Mouse (Mus musculus): Measurements from ENCODE around the gene Fat4. TPM values are rescaled to one million over a fixed set of nuclear protein-coding genes. Genes with fewer than 3 reads are reported as not detected.

Gene Fat4
- polyA plus RNA-seq (2014; fragmentation: Nextera tagmentation; extraction: Ambion mirVana), result 4.7 and 5.3 TPM in 2 replicates

DNA sequence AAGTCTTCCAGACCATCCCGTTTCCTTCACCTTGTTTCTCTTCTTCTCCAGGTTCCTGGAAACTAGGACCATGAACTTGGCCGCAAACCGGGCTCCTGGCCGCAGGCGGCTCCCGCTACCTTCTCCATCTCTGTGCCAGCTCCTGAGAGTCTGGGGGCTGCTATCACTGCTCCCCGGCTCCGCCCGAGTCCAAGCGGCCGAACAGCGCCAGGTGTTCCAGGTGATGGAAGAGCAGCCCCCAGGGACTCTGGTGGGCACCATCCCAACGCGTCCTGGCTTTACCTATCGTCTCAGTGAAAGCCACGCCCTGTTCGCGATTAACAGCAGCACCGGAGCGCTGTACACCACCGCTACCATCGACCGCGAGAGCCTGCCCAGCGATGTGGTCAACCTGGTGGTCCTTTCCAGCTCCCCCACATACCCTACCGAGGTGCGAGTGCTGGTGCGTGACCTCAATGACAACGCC lies at the start of gene Fat4:
Gene Fat4, plus strand, starts transcription at position 51 of the 466 bp plus-strand sequence.
- 1% methylated on average over 29 of the region's 29 CpGs for WGBS (ENCODE audit: insufficient replicate concordance)
- H3K4me3 ChIP-seq (ENCODE audit: low read depth, low read length), result peak within 1 kb of the TSS; percentile 84
- peaks cover 8% of the 10 kb centered on the region for H3K27me3 ChIP-seq (ENCODE audit: control insufficient read depth, insufficient read depth, low read length)
- H3K9ac ChIP-seq (ENCODE audit: low read depth, low read length), result peak within 1 kb of the TSS; percentile 79
- peak within 1 kb of the TSS; percentile 91 for H3K27ac ChIP-seq (ENCODE audit: low read depth, low read length)
- ATAC-seq (replicated peaks; ENCODE audit: insufficient number of reproducible peaks, low FRiP score, low TSS enrichment), result no peak
- H3K9me3 ChIP-seq (replicated peaks; ENCODE audit: control insufficient read depth, low read length), result no peaks in the 10 kb centered on the region
- peaks cover 11% of the 10 kb centered on the region for H3K4me1 ChIP-seq (ENCODE audit: control insufficient read depth, insufficient read depth, low read length)
- peaks cover 8% of the 10 kb centered on the region for H3K36me3 ChIP-seq (ENCODE audit: control insufficient read depth, insufficient read depth, low read length)
- H3K4me2 ChIP-seq, result peak within 1 kb of the TSS; percentile 98

DNA sequence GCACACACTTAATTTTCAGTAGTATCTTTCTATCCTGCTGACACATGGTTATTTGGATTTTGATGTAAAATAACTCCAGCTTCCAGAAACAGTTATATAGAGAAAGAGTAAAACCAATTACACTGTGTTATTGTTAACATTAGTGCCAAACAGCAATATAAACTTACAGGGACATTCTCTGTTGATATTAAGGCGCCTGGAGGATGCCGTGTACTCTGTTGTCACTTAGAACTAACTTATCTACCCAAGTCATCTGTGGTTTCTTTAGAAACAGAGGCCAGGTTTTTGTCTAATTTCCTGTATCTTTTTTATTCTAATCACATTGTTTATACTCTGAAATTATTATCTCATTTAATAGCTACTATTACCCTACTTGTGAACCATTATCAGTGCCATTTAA lies 47.3 kb upstream of the Fat4 start:
- Histone ChIP-seq H3K4me2 (no peak overlapping the region), H3K4me1 (ENCODE audit: control insufficient read depth, insufficient read depth, low read length) (no peaks in the 10 kb centered on the region), H3K9me3 (replicated peaks; ENCODE audit: control insufficient read depth, low read length) (no peaks in the 10 kb centered on the region), H3K27me3 (ENCODE audit: control insufficient read depth, insufficient read depth, low read length) (no peaks in the 10 kb centered on the region), H3K9ac (ENCODE audit: low read depth, low read length) (no peak overlapping the region), H3K4me3 (ENCODE audit: low read depth, low read length) (no peak overlapping the region), H3K27ac (ENCODE audit: low read depth, low read length) (no peak overlapping the region), H3K36me3 (ENCODE audit: control insufficient read depth, insufficient read depth, low read length) (no peaks in the 10 kb centered on the region)
- WGBS (ENCODE audit: insufficient replicate concordance), result 70% methylated on average over 2 of the region's 2 CpGs
- ATAC-seq (replicated peaks; ENCODE audit: insufficient number of reproducible peaks, low FRiP score, low TSS enrichment), result no peak

DNA sequence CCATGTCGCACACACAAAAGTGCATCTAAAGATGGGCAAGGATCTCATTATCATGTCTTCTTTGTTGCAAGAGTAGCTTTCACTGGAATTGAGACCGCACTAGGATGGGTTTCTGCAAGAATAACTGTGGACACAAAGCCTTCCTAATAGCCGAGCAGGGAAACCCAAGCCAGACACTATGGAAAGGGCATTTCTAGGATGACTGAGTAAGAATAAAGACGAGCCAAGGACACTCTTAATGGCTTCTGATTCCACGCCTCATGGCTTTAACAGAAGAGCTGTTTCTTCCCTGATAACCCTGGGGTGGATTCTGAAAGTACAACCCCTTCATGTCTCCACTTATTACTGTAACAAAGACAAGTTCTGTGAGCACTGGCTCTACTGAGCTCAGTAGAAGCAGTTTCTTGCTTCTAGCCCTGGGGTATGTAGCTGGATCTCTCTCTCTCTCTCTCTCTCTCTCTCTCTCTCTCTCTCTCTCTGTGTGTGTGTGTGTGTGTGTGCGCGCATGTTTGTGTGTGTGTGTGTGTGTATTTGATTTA lies 43.7 kb upstream of the Fat4 start:
- no peak overlapping the region for H3K9ac ChIP-seq (ENCODE audit: low read depth, low read length)
- no peak for ATAC-seq (replicated peaks; ENCODE audit: insufficient number of reproducible peaks, low FRiP score, low TSS enrichment)
- H3K9me3 ChIP-seq (replicated peaks; ENCODE audit: control insufficient read depth, low read length), result no peaks in the 10 kb centered on the region
- H3K27ac ChIP-seq (ENCODE audit: low read depth, low read length), result no peak overlapping the region
- 78% methylated on average over 7 of the region's 7 CpGs for WGBS (ENCODE audit: insufficient replicate concordance)
- H3K4me3 ChIP-seq (ENCODE audit: low read depth, low read length), result no peak overlapping the region
- peaks cover 5% of the 10 kb centered on the region; the same call in 1 of the 2 replicates for H3K4me1 ChIP-seq (ENCODE audit: control insufficient read depth, insufficient read depth, low read length)
- no peak overlapping the region for H3K4me2 ChIP-seq
- H3K36me3 ChIP-seq (ENCODE audit: control insufficient read depth, insufficient read depth, low read length), result no peaks in the 10 kb centered on the region
- H3K27me3 ChIP-seq (ENCODE audit: control insufficient read depth, insufficient read depth, low read length), result no peaks in the 10 kb centered on the region

DNA sequence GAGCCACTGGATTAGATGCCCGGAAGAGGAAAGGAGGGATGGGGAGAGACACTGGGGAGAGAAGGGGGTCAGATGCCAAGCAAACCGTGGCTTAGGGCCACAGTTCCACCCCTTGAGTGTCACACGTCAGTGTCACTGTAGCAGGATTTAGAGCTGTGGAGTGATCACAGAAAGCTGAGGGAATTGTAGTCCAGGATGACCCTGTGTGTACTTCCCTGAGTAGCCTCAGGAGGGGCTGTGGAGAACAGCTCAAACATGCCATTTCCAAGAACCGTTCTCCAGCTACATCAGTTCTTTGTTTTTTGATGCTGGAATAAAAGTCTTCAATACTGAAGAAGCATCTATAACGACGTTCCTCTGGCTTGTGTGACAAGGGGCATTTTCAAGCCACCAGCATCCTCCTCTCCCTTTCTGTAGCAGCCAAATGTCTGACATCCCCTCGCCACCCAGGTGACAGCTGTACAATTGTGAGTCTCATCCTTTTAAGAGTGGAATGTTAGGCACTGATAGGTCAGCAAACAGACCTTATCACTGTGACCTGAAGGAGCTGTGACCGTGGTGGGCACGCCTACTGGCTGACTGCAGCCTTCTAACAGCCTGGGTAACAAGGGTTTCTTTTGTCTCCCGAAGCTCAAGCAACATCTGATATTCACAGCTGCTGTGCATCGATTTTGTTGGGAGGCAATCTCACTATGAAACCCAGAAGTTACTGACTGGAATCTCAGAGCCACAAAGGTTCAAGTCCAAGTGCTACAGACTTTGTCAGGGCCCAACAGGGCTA lies 39.9 kb upstream of the Fat4 start:
- Histone ChIP-seq H3K4me2 (no peak overlapping the region), H3K4me1 (ENCODE audit: control insufficient read depth, insufficient read depth, low read length) (peaks cover 5% of the 10 kb centered on the region; the same call in 1 of the 2 replicates), H3K4me3 (ENCODE audit: low read depth, low read length) (no peak overlapping the region), H3K36me3 (ENCODE audit: control insufficient read depth, insufficient read depth, low read length) (no peaks in the 10 kb centered on the region), H3K27ac (ENCODE audit: low read depth, low read length) (no peak overlapping the region), H3K27me3 (ENCODE audit: control insufficient read depth, insufficient read depth, low read length) (no peaks in the 10 kb centered on the region), H3K9ac (ENCODE audit: low read depth, low read length) (no peak overlapping the region), H3K9me3 (replicated peaks; ENCODE audit: control insufficient read depth, low read length) (no peaks in the 10 kb centered on the region)
- no peak for ATAC-seq (replicated peaks; ENCODE audit: insufficient number of reproducible peaks, low FRiP score, low TSS enrichment)
- 35% methylated on average over 11 of the region's 11 CpGs for WGBS (ENCODE audit: insufficient replicate concordance)

DNA sequence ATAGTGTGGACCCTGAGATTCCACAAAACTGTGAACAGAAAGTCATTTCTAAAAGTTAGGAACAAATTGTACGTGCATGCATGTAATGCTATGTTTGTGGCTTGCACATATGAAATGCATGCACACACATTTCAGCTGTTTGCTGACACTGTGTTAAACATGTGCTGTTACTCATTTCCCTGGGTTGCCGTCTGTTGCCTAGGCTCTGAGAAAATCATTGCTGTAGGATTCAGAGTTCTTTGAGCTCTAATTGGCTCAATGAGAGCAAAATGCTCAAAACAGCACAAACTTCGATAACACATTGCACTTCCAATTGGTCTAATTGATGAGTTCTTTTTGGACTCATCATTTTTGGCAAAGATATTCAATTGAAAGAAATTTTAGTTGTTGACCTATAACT lies 37.7 kb upstream of the Fat4 start:
- WGBS (ENCODE audit: insufficient replicate concordance), result 75% methylated on average over 3 of the region's 3 CpGs
- ATAC-seq (replicated peaks; ENCODE audit: insufficient number of reproducible peaks, low FRiP score, low TSS enrichment), result no peak
- Histone ChIP-seq H3K36me3 (ENCODE audit: control insufficient read depth, insufficient read depth, low read length) (no peaks in the 10 kb centered on the region), H3K4me1 (ENCODE audit: control insufficient read depth, insufficient read depth, low read length) (peaks cover 5% of the 10 kb centered on the region; the same call in 1 of the 2 replicates), H3K4me3 (ENCODE audit: low read depth, low read length) (no peak overlapping the region), H3K9me3 (replicated peaks; ENCODE audit: control insufficient read depth, low read length) (no peaks in the 10 kb centered on the region), H3K9ac (ENCODE audit: low read depth, low read length) (no peak overlapping the region), H3K27me3 (ENCODE audit: control insufficient read depth, insufficient read depth, low read length) (no peaks in the 10 kb centered on the region), H3K27ac (ENCODE audit: low read depth, low read length) (no peak overlapping the region), H3K4me2 (no peak overlapping the region)

DNA sequence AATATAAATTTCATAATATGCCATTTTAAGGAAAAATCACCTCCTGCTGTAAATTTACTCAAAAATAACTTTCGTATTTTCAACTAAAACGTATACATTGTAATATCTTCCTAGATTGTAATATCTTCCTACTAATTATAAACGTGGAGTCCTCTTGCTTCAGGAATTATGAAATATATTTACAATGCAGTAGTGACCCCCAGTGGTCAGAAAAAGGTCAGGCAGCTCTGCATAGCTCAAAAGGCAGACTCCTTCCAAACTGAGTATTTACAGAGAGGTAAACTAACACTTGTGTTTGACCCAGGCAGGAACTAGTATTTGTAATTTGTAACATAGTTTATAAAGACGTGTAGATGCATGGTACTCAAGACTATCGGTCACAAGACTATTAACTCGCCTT lies 37.2 kb upstream of the Fat4 start:
- Histone ChIP-seq H3K9me3 (replicated peaks; ENCODE audit: control insufficient read depth, low read length) (no peaks in the 10 kb centered on the region), H3K27me3 (ENCODE audit: control insufficient read depth, insufficient read depth, low read length) (no peaks in the 10 kb centered on the region), H3K4me2 (no peak overlapping the region), H3K4me1 (ENCODE audit: control insufficient read depth, insufficient read depth, low read length) (peaks cover 5% of the 10 kb centered on the region; the same call in 1 of the 2 replicates), H3K9ac (ENCODE audit: low read depth, low read length) (no peak overlapping the region), H3K36me3 (ENCODE audit: control insufficient read depth, insufficient read depth, low read length) (no peaks in the 10 kb centered on the region), H3K4me3 (ENCODE audit: low read depth, low read length) (no peak overlapping the region), H3K27ac (ENCODE audit: low read depth, low read length) (no peak overlapping the region)
- 30% methylated on average over 6 of the region's 6 CpGs for WGBS (ENCODE audit: insufficient replicate concordance)
- no peak for ATAC-seq (replicated peaks; ENCODE audit: insufficient number of reproducible peaks, low FRiP score, low TSS enrichment)

DNA sequence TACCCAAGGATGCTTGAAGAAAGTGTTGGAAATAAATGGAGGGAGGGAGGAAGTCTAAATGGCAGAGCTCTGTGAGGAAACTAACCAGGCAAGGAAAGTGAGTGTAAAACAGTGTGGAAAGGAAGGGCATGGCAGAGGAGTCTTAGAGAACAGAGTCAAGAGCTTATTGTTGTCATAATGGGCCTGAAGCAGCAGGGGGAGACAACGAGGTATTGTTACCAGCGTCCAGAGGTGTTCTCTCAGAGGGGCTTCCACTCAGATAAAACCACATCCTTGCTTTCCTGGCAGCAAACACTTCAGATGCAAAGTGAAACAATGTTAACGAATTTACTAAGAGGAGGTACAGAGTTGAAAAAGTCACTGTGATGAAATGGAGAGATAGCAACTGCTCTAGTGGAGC lies 33.1 kb upstream of the Fat4 start:
- ATAC-seq (replicated peaks; ENCODE audit: insufficient number of reproducible peaks, low FRiP score, low TSS enrichment), result no peak
- Histone ChIP-seq H3K9me3 (replicated peaks; ENCODE audit: control insufficient read depth, low read length) (no peaks in the 10 kb centered on the region), H3K36me3 (ENCODE audit: control insufficient read depth, insufficient read depth, low read length) (no peaks in the 10 kb centered on the region), H3K27me3 (ENCODE audit: control insufficient read depth, insufficient read depth, low read length) (no peaks in the 10 kb centered on the region), H3K4me1 (ENCODE audit: control insufficient read depth, insufficient read depth, low read length) (no peaks in the 10 kb centered on the region), H3K9ac (ENCODE audit: low read depth, low read length) (no peak overlapping the region), H3K4me3 (ENCODE audit: low read depth, low read length) (no peak overlapping the region), H3K4me2 (no peak overlapping the region), H3K27ac (ENCODE audit: low read depth, low read length) (no peak overlapping the region)
- 27% methylated on average over 3 of the region's 3 CpGs for WGBS (ENCODE audit: insufficient replicate concordance)

DNA sequence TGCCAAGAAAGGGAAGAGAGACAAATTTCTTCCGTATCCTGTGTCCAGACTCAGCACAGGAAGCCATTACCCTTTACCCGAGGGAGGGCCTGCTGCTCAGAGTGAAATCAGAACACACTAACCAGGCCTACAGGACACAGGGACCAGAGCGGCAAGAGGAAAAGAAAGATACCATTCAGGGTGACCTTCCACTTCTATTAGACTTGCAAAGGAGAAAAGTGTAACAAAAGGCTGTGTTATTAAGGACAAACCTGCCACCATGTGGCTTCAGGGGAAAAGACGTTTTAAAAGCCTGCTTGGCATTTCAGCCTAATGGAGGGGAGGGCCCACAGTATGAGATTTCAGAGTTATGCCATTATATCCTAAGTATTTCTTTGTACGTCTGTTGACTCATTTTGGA lies 26.1 kb upstream of the Fat4 start:
- Histone ChIP-seq H3K36me3 (ENCODE audit: control insufficient read depth, insufficient read depth, low read length) (no peaks in the 10 kb centered on the region), H3K27me3 (ENCODE audit: control insufficient read depth, insufficient read depth, low read length) (no peaks in the 10 kb centered on the region), H3K4me2 (no peak overlapping the region), H3K27ac (ENCODE audit: low read depth, low read length) (no peak overlapping the region), H3K9me3 (replicated peaks; ENCODE audit: control insufficient read depth, low read length) (no peaks in the 10 kb centered on the region), H3K4me1 (ENCODE audit: control insufficient read depth, insufficient read depth, low read length) (no peaks in the 10 kb centered on the region; the same call in 1 of the 2 replicates), H3K9ac (ENCODE audit: low read depth, low read length) (no peak overlapping the region), H3K4me3 (ENCODE audit: low read depth, low read length) (no peak overlapping the region)
- no peak for ATAC-seq (replicated peaks; ENCODE audit: insufficient number of reproducible peaks, low FRiP score, low TSS enrichment)
- 43% methylated on average over 5 of the region's 5 CpGs for WGBS (ENCODE audit: insufficient replicate concordance)
